Mouse (Mus musculus): ENCODE results near the gene Ppil1.

- TF ChIP-seq CTCF (IDR thresholded peaks at IDR 0.05; ENCODE audit: low read depth, low read length) (no peak), GATA1 (IDR thresholded peaks at IDR 0.05; ENCODE audit: borderline replicate concordance, low read length) (no peak), GATA2 (IDR thresholded peaks at IDR 0.05; ENCODE audit: borderline replicate concordance, low read depth, low read length) (no peak), TAL1 (conservative IDR thresholded peaks at IDR 0.05; ENCODE audit: low read depth, low read length) (no peak)
These were observed 41.2 kb upstream of the Ppil1 start for GRCm38 (mm10) chr17:29305058-29305806.

All from G1E (cell line).